Mouse (Mus musculus): ENCODE measurements at regions not wholly inside any gene's neighbourhood (a gene's known extent, or its start where the extent isn't known, plus 50 kb on each side); places are given as distances from the start of the nearest gene placed in this dataset.

DNA sequence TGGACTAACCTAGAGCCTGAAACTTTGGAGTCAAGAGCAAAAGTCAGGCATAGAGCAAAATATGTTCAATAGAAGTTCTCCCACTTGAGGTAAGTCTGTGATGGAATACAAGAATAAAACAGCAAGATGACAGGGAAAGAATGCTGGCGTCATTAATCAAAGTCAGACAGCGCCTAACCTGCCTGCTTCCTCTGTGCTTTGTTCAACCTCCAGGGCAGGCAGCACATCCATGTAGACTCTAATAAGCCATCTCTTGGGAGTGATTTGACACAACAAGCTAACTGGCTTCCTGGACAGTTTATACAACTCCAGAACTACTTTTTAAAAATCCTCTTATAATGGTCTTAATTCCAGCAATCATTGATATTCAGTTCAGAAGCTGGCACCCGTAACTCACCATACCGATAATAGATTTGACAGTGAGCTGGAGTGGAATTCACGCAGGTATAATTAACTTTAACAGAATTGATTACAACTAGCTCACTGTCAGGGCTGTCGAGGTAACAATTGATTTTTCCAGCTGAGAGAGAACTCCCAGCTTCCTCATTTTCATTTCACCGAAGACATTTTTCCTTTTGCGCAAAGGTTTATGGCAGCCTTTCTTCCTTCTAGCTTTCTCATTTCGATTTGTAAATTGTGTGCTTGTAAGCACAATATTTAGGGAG is 462.6 kb downstream of the Tmem135 start:
- H3K9me3 ChIP-seq, result no peaks in the 10 kb centered on the region
- H3K36me3 ChIP-seq (replicated peaks), result no peaks in the 10 kb centered on the region
- H3K4me1 ChIP-seq, result no peaks in the 10 kb centered on the region
- no peak overlapping the region for H3K27ac ChIP-seq
- 87% methylated on average over 9 of the region's 9 CpGs for WGBS
- no peak for DNase-seq (ENCODE audit: extremely low spot score, low spot score)
- H3K4me3 ChIP-seq, result no peak overlapping the region
- H3K27me3 ChIP-seq (ENCODE audit: poor library complexity, severe bottlenecking), result no peaks in the 10 kb centered on the region

- H3K4me3 ChIP-seq, result no peak overlapping the region
- no peaks in the 10 kb centered on the region for H3K4me1 ChIP-seq
- no peaks in the 10 kb centered on the region for H3K27me3 ChIP-seq (ENCODE audit: poor library complexity, severe bottlenecking)
- DNase-seq (ENCODE audit: extremely low spot score, low spot score), result no peak
- 90% methylated on average over 2 of the region's 2 CpGs for WGBS
- no peaks in the 10 kb centered on the region for H3K36me3 ChIP-seq (replicated peaks)
- H3K9me3 ChIP-seq, result no peaks in the 10 kb centered on the region
- no peak overlapping the region for H3K27ac ChIP-seq
Measured at GRCm38 (mm10) chr7:88940196-88940595, 463.8 kb downstream of the Tmem135 start.

DNA sequence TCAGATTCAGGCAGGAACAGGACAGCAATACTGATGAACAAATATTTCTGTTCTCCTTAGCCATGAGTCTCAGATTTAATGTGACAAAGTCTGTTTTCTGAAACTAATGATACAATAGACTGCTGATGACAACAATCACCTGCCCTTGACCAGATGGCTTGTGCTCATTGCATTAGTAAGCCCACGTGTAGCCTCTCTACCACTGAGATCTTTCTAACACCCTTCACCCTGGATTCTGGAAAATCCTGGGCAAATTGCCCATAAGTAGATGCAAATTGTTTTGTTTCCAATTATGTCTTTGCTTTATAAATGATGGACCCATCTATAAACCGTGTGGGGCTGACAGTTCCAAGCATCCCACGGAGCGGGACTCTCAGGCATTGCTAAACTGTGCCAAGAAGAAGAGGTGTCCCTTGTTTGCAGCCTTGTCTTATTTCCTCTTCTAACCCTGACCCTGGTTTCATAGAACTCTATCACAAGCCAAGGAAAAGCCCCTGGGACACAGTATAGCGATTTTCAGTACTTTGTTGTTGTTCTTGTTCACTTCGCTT is 475.7 kb downstream of the Tmem135 start:
- Histone ChIP-seq H3K27me3 (ENCODE audit: poor library complexity, severe bottlenecking) (no peaks in the 10 kb centered on the region), H3K36me3 (replicated peaks) (no peaks in the 10 kb centered on the region), H3K27ac (no peak overlapping the region), H3K9me3 (no peaks in the 10 kb centered on the region), H3K4me1 (no peaks in the 10 kb centered on the region), H3K4me3 (no peak overlapping the region)
- WGBS, result 92% methylated on average over 6 of the region's 6 CpGs
- no peak for DNase-seq (ENCODE audit: extremely low spot score, low spot score)

All from forebrain, embryonic 10.5 days (tissue).